Mouse (Mus musculus): ENCODE data around the gene Cd68. TPM values are rescaled to one million over a fixed set of nuclear protein-coding genes. Genes with fewer than 3 reads are reported as not detected.

The Cd68 gene
- total and polyA plus RNA-seq, 2 experiments from 2014 or later = 7.7 to 16.3 TPM

GRCm38 (mm10) chr11:69709554-69710446, 43.8 kb upstream of the Cd68 start:
- ATAC-seq = no peak
- 53% methylated on average over 11 of the region's 11 CpGs for WGBS

GRCm38 (mm10) chr11:69708614-69709265, 42.8 kb upstream of the Cd68 start:
- DNase-seq (no peak), ATAC-seq (no peak)
- no peaks in the 10 kb centered on the region for H3K9me3 ChIP-seq (ENCODE audit: low read length)
- H3K9ac ChIP-seq = no peak overlapping the region
- TF ChIP-seq CTCF (IDR thresholded peaks at IDR 0.05; ENCODE audit: low read depth) = no peak
- no peaks in the 10 kb centered on the region for H3K27me3 ChIP-seq (ENCODE audit: insufficient read depth, low read length)
- H3K4me2 ChIP-seq (ENCODE audit: low read depth) = no peak overlapping the region
- H3K4me3 ChIP-seq (ENCODE audit: low read depth, low read length) = no peak overlapping the region
- 92% methylated on average over 3 of the region's 3 CpGs for WGBS
- 0 out of 2 replicates have a peak, but pooled peaks cover 2% of the 10 kb centered on the region for H3K4me1 ChIP-seq (ENCODE audit: insufficient read depth)
- no peaks in the 10 kb centered on the region for H3K36me3 ChIP-seq (ENCODE audit: insufficient read depth)
- H3K27ac ChIP-seq (ENCODE audit: low read depth, low read length) = no peak overlapping the region

More at GRCm38 (mm10) chr11:69709554-69710446, 43.8 kb upstream of the Cd68 start:
- Histone ChIP-seq H3K27me3 (ENCODE audit: insufficient read depth, low read length) (no peaks in the 10 kb centered on the region), H3K9me3 (ENCODE audit: low read length) (no peaks in the 10 kb centered on the region), H3K4me2 (ENCODE audit: low read depth) (no peak overlapping the region), H3K9ac (no peak overlapping the region), H3K36me3 (ENCODE audit: insufficient read depth) (no peaks in the 10 kb centered on the region), H3K4me3 (ENCODE audit: low read depth, low read length) (no peak overlapping the region), H3K4me1 (ENCODE audit: insufficient read depth) (0 out of 2 replicates have a peak, but pooled peaks cover 2% of the 10 kb centered on the region), H3K27ac (ENCODE audit: low read depth, low read length) (no peak overlapping the region)
- TF ChIP-seq CTCF (IDR thresholded peaks at IDR 0.05; ENCODE audit: low read depth) = no peak
- DNase-seq = no peak

- Histone ChIP-seq H3K4me3 (ENCODE audit: low read depth, low read length) (no peak overlapping the region), H3K27me3 (ENCODE audit: insufficient read depth, low read length) (no peaks in the 10 kb centered on the region), H3K36me3 (ENCODE audit: insufficient read depth) (no peaks in the 10 kb centered on the region), H3K9ac (no peak overlapping the region), H3K27ac (ENCODE audit: low read depth, low read length) (no peak overlapping the region), H3K9me3 (ENCODE audit: low read length) (no peaks in the 10 kb centered on the region), H3K4me1 (ENCODE audit: insufficient read depth) (0 out of 2 replicates have a peak, but pooled peaks cover 2% of the 10 kb centered on the region), H3K4me2 (ENCODE audit: low read depth) (no peak overlapping the region)
- 88% methylated on average over 4 of the region's 4 CpGs for WGBS
- no peak for TF ChIP-seq CTCF (IDR thresholded peaks at IDR 0.05; ENCODE audit: low read depth)
- ATAC-seq = no peak
- DNase-seq = no peak
Measured at GRCm38 (mm10) chr11:69707873-69708381, 42.0 kb upstream of the Cd68 start.

- Histone ChIP-seq H3K27ac (ENCODE audit: low read depth, low read length) (no peak overlapping the region), H3K9ac (no peak overlapping the region), H3K36me3 (ENCODE audit: insufficient read depth) (no peaks in the 10 kb centered on the region), H3K27me3 (ENCODE audit: insufficient read depth, low read length) (no peaks in the 10 kb centered on the region), H3K4me2 (ENCODE audit: low read depth) (no peak overlapping the region), H3K4me1 (ENCODE audit: insufficient read depth) (0 out of 2 replicates have a peak, but pooled peaks cover 2% of the 10 kb centered on the region), H3K9me3 (ENCODE audit: low read length) (no peaks in the 10 kb centered on the region), H3K4me3 (ENCODE audit: low read depth, low read length) (no peak overlapping the region)
- no peak for TF ChIP-seq CTCF (IDR thresholded peaks at IDR 0.05; ENCODE audit: low read depth)
- WGBS = 93% methylated on average over 4 of the region's 4 CpGs
- ATAC-seq = no peak
- no peak for DNase-seq
Measured at GRCm38 (mm10) chr11:69707480-69707847, 41.5 kb upstream of the Cd68 start.

- Histone ChIP-seq H3K9ac (no peak overlapping the region), H3K4me1 (ENCODE audit: insufficient read depth) (0 out of 2 replicates have a peak, but pooled peaks cover 2% of the 10 kb centered on the region), H3K27ac (ENCODE audit: low read depth, low read length) (no peak overlapping the region), H3K36me3 (ENCODE audit: insufficient read depth) (no peaks in the 10 kb centered on the region), H3K4me3 (ENCODE audit: low read depth, low read length) (no peak overlapping the region), H3K27me3 (ENCODE audit: insufficient read depth, low read length) (no peaks in the 10 kb centered on the region), H3K4me2 (ENCODE audit: low read depth) (no peak overlapping the region), H3K9me3 (ENCODE audit: low read length) (no peaks in the 10 kb centered on the region)
- TF ChIP-seq CTCF (IDR thresholded peaks at IDR 0.05; ENCODE audit: low read depth) = no peak
- 44% methylated on average over 6 of the region's 6 CpGs for WGBS
- no peak for DNase-seq
- ATAC-seq = no peak
Measured at GRCm38 (mm10) chr11:69706775-69707479, 41.0 kb upstream of the Cd68 start.

GRCm38 (mm10) chr11:69704613-69705010, 38.7 kb upstream of the Cd68 start:
- H3K9me3 ChIP-seq (ENCODE audit: low read length) = no peaks in the 10 kb centered on the region
- DNase-seq = no peak
- 50% methylated on average over 2 of the region's 2 CpGs for WGBS
- no peak for TF ChIP-seq CTCF (IDR thresholded peaks at IDR 0.05; ENCODE audit: low read depth)
- H3K36me3 ChIP-seq (ENCODE audit: insufficient read depth) = no peaks in the 10 kb centered on the region
- ATAC-seq = no peak
- no peak overlapping the region for H3K4me3 ChIP-seq (ENCODE audit: low read depth, low read length)
- H3K9ac ChIP-seq = no peak overlapping the region
- no peak overlapping the region for H3K4me2 ChIP-seq (ENCODE audit: low read depth)
- H3K27me3 ChIP-seq (ENCODE audit: insufficient read depth, low read length) = no peaks in the 10 kb centered on the region
- H3K4me1 ChIP-seq (ENCODE audit: insufficient read depth) = no peaks in the 10 kb centered on the region
- H3K27ac ChIP-seq (ENCODE audit: low read depth, low read length) = no peak overlapping the region

Data from forebrain, postnatal 0 days (tissue).